ENCODE assay signal across 1 mouse cellular context in the genomic region with DNA sequence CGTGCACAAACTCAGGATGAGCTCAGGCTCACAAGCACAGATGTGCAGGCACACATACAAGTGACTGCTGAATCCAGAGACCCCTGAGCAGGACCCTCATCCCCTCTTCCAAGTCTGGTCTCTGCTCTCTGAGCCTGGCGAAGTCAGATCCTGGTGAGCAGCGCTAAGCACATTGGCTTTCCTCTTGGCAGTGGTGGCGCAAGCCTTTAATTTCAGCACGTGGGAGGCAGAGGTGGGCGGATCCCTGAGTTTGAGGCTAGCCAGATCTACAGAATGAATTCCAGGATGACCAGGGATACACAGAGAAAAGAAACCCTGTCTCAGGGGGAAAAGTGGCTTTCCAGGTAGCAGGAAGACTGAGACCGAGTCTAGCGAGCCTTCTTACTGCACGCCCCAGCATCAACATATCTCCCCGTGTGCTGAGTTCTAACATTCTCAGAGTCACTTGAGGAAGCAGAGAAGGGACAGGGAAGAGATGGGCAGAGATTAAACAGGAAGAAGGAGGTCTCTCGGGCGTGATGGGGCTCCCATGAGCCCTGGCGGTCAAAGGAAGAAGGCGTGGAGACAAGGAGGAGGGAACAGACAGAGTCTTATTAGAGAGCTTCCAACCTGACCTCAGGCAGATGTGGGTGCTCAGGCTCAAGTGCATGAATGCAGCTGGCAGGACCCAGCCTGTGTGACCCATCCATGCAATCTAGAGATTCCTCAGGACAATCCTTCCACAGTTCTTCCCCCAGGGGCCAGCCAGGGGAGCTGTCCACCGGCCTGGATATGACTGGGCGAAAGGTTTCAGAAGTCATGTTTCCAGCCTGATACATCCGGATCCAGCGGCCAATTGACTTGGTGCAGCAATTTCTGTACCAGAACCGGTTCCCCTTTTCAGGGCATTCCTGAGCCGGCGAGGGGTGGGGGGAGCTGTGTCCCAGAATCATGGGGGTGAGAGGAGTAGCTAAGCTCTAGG.
TF ChIP-seq lines count a peak whose summit lies in the region.

No protein-coding gene starts in this region.

TF ChIP-seq in MEL, 35 proteins besides CTCF, POLR2A, EP300 and RAD21 (continued from another document):
- TF ChIP-seq MEF2A (IDR thresholded peaks at IDR 0.05; ENCODE audit: extremely low read depth, insufficient replicate concordance, low read depth, low read length, poor library complexity, severe bottlenecking), result no peak
